Mouse (Mus musculus): ENCODE measurements around the gene Paqr8.

DNA sequence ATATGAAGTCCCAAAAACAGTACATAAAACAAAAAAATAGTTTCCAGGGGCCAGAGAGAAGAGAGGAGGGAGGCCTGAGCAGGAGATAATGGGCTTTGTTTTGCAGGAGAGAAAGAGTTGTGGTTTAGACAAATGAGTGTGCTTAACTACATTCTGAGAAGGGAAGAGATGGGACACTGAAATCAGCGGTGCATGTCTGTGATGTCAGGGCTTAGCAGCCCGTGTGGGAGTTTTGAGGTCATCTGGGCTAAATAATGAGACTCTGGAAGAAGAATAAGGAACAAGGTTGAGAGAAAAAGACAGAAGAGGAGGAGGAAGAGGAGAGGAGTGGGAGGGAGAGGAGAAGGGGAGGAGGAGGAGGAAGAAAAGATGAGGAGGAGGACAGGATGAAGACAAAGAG, 21.7 kb downstream of the Paqr8 start:
- TF ChIP-seq POLR2A (IDR thresholded peaks at IDR 0.05; ENCODE audit: low read depth, low read length): no peak
- TF ChIP-seq CTCF (conservative IDR thresholded peaks at IDR 0.05; ENCODE audit: insufficient read depth, insufficient read length, low read depth, low read length): no peak

All from kidney, adult 2 months (tissue).